Mouse (Mus musculus) urinary bladder, adult 18-20 months (tissue): Measurements from ENCODE around the gene Ltb4r2.

Source experiments
- DNase-seq, 2 experiments: peaks; one replicate each; pipeline ENCODE4 v3.0.0; 2022; ENCODE audit warnings: low spot score in 2 of 2, mixed read lengths in 2 of 2

The Ltb4r2 gene

DNA sequence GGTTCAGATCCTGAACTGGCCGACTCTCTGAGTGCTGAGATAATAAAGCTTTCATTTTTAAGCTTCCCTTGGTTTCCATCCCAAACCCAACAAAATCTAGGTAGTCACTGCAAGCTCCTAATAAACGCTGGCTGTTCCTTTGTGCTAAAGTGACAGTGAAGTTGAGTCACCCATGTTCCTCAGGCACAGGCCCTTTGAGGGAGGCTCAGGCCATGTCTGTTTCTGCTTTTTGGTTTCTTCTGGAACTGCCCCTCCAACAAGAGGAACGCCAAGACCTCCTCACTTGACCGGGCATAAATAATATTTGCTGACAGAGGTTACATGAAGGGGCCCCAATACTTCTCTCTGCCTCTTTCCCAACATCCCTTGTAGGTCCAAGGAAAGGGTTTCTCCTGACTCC, 25.5 kb upstream of the Ltb4r2 start:
- no peak for DNase-seq

DNA sequence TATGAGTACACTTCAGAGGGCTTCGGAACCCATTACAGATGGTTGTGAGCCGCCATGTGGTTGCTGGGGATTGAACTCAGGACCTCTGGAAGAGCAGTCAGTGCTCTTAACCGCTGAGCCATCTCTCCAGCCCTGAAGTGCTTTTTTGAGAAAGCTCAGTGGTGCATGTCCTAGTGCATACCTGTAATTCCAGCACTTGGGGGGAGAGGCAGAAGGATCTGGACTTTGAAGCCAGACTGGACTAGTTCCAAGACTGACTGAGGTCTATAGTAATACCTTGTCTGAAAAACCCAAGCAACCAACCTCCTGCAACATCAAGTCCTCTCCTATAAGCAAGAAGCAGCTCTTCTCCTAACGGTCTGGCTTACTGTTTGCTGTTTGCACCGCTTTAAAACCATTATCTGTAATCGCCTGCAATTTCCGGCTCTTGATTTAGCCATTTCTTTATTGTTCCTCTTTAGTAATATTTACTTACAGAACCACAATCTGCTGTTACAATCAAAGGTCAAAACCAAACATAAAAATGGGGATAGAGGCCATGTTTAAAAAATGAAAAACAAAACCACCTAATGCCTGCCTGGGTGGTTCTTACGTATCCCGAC, 24.0 kb upstream of the Ltb4r2 start:
- no peak for DNase-seq

DNA sequence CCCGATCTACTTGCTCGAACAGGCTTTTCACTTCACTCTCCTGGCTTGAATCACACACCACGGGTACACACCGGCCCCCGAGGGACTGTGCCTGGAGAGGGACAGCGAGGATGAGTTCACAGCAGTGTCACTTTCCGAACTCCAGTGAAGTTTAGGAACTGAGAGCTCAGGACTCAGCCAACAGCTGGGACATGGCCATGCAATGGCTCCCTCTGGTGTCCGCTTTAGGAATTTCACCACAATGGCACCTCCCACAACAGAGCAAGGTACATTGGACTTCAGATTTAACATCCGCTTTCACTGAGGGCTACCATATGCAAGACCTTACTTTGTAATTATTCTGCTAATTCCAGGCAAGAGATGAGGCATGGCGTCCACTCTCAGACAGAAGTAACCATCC, 17.5 kb upstream of the Ltb4r2 start:
- DNase-seq, result peak; percentile 72 to 82

DNA sequence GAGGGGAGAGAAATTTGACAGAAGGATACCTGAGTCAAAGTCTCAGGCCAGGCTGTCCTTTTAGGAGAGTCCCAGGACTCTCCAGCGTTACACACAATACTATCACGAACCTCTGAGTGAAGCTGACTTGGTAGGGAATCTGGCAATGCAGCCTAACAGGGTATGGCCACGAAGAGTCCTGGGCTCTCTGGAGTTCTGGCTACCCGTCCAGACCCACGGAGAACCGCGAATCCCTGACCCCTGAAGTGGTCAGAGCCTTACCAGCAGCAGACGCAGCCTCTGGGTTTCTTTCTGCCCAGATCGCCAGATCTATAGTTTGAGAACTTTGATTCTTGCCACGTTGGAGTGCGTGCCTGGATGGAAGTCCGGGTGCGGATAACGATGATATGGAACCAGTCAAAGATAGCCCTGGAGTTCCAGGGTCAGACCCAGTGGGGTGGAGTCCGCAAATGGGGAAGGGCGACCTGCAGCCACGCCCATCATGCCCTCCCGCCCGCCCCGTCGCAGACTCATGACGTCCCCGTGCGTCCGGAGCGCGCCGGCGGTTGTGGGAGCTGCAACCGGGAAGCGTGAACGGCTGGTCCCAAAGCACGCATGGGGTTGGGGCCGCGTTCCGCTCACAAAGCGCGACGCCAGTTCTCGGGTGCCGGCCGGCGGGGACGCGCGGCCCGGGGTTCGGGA, 15.9 kb upstream of the Ltb4r2 start, which contains the start of the genes Dhrs1 and Nop9:
Dhrs1 (minus strand) TSS at position 511 of the 681 bp plus-strand sequence.
Nop9 (plus strand) TSS at position 514 of the 681 bp plus-strand sequence.
- DNase-seq, result peak; percentile 79 to 81

DNA sequence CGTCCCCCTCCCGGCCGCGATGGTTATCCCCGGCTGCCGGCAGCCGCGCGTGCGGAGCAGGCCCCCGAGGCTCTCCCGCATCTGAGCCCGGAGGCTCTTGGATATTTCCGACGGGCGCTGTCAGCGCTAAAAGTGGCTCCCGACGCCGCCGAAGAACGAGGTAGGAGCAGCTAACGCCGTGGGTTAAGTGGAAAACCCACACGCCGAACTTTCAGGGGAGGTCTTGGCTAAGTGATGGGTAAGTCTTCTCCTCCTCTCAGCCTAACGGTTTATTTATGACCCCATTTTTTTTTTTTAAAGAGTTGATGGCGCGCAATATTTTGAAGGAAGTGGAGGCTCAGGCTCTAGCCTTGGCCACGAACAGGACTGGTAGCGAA, 15.4 kb upstream of the Ltb4r2 start:
- DNase-seq, result no peak

DNA sequence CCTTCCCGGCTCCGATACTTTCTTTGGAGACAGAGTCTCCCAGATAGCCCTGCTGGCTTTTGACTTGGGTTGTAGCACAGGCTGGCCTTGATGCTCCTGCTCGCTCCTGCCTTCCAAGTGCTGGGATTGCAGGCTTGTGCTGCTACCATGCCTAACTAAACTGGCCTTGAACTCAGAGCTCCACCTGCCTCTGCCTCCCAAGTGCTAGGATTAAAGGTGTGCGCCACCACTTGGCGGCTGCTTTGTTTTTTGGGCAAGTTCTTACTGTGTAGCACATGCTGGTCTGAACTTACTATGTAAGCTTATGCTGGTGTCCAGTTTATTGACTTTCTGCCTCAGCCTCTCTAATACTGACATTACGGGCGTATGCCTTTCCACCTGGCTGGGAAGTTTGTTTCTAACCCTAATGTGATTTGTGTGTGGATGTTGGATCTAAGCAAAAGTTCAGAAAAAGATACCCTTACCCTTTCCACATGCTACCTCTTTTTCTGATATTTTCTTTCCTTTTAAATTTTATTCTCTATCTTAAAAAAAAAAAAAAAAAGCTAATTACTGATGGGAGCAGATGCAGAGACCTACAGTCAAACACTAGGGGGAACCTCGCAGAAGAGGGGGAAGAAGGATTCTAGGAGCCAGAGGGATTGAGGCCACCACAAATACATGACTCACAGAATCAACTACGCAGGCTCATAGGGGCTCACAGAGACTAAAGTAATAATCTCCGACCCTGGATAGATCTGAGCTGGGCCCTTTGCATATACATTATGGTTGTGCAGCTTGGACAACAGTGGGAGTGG, 14.0 kb upstream of the Ltb4r2 start:
- no peak for DNase-seq

GRCm38 (mm10) chr14:55757566-55757965, 3.7 kb upstream of the Ltb4r2 start:
- no peak for DNase-seq

DNA sequence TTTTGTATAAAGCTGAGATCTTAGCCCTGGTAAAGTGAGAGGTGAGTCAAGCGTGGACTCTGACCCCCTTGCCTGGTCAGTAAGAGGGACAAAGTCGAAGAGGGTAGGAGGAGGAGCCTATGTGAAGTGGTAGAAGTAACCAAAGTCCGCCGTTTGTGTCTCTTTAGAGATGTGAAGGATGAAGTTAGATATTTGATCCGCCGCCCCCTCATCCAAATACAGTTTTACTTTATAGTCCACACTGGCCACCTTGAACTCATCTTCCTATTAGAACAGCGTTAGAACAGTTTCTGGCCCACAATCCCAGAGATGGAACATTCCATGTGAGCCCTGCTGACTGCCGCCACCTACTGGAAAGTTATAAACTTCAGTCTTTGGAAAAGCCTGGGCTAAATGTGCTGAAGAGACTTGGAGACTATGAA, 2.9 kb upstream of the Ltb4r2 start, which contains the start of gene Cideb:
Cideb (minus strand) TSS at position 96 of the 422 bp plus-strand sequence.
- DNase-seq, result no peak

- peak; percentile 63 to 80 for DNase-seq
Measured at GRCm38 (mm10) chr14:55760156-55760555, 1.1 kb upstream of the Ltb4r2 start.

GRCm38 (mm10) chr14:55762001-55762821, 983 bp downstream of the Ltb4r2 start:
- DNase-seq, result no peak

DNA sequence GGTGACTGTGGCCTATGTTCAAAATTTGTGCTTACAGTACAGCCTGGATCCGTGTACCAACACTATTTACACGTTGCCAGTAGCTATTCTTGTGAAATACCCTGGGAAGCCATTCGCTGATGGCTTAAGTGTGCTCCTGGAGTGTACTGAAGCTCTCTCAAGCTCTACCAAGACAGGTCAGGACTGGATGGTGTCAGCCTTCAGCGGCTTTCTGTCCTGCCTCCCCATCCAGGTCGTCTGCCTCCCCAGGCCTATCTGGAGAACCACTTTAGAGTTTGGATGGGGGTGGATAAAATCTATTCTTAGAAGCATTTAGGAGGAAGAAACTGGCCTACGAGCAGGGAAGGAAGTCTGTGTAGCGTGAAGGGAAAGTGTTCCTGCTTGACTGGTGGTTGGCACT, 1.9 kb downstream of the Ltb4r2 start:
- DNase-seq, result no peak

DNA sequence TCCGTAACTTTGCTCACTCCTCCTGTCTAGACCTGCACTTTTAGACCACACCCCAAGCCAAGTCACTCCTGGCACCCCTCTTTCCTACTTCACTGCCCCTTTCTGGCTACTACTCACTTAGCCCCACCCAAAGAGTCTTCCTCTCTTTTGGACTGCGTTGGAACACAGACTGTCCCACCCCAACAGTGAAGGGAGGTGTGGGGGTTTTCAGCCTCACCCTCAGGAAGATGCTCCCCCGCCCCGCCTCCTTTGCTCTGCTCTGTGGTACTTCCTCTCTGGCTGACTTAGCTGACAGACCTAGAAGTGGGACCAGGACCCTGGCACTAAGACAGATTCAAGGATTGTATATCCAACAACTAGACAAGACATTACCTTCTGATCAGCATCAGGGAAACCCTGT, 4.5 kb downstream of the Ltb4r2 start, which contains the start of gene Ltb4r1:
Ltb4r1 (plus strand) TSS at position 267 of the 400 bp plus-strand sequence.
- DNase-seq, result no peak

DNA sequence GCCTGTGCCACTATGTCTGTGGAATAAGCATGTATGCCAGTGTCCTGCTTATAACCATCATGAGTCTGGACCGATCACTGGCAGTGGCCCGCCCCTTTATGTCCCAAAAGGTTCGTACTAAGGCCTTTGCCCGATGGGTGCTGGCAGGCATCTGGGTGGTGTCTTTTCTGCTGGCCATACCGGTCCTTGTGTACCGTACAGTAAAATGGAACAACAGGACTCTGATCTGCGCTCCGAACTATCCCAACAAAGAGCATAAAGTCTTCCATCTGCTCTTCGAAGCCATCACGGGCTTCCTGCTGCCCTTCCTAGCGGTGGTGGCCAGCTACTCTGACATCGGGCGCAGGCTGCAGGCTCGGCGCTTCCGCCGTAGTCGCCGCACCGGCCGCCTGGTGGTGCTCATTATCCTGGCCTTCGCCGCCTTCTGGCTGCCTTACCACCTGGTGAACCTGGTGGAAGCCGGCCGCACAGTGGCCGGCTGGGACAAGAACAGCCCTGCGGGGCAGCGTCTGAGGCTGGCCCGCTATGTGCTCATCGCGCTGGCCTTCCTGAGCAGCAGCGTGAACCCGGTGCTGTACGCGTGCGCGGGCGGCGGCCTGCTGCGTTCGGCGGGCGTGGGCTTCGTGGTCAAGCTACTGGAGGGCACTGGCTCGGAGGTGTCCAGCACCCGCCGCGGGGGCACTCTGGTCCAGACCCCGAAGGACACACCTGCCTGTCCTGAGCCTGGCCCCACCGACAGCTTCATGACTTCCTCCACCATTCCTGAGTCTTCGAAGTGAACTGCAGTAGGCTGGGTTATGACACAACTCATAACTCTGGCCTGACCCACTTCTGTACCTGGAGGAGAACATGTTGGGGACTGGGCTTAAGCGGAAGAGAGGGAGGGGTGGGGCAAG, 6.5 kb downstream of the Ltb4r2 start:
- DNase-seq, result peak; percentile 45 to 57

DNA sequence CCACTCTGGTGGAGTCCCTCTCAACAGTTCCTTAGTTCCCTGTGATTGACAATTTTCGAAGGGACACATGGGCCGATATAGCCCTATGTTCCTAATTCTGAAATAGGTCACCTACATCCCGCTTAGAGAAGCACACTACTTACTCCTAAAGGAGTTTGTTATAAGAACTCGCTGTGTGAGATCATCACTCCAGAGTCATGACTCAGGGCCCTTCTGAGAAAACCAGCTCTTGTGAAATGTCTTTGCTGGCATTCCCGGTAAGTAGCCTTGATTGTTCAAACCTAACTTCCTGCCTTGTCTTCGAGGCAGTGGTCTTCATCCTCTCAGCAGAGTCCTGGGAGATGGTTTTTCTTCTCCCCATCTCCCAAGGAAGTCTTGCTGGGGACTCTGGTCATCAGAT, 7.3 kb downstream of the Ltb4r2 start:
- DNase-seq, result no peak

DNA sequence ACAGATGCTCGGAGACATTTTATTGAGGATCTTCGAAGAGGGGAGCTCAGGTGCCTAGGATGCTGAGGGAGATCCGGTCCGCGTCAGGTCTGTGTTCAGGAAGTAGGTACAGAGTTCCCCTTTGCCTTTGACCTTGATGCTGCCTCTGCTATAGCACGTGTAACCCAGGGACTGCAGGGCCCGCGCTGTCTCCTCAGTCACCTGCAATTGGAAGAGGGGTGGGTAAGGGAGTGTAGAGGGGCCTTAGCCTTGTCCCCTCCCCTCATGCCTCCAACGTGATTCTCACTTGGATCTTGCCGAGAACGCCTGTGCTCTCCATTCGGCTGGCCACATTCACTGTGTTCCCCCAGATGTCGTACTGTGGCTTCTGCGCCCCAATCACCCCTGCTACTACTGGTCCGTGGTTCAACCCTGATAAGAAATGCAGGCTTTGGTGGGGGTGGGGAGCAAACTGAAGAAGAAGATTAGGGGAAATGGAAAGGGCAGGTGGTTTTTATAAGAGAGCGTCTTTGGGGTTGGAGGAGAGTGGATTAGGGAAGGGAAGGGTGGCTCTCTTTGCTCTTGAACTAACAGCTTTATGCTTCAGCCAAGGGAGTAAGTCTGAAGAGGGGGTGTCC, 8.0 kb downstream of the Ltb4r2 start:
- DNase-seq, result no peak

DNA sequence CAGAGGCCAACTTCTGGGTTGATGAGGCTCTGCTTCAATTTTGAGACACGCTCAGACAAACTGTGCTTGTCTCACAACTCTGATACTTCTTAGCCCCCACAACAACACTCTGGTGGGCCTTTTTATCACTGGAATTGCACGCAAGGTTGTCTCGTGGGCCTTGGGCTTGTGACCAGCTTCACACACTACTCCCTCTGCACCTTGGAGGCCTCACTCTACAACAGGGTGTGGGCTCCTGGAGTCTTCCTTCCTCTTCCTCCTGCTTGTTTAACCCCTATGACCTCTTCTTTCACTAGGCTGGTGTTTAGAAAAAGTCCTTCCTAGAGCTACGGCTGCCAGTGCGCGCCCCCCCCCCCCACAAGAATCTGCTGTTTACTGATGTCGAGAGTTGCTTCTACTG, 15.5 kb downstream of the Ltb4r2 start:
- no peak for DNase-seq

DNA sequence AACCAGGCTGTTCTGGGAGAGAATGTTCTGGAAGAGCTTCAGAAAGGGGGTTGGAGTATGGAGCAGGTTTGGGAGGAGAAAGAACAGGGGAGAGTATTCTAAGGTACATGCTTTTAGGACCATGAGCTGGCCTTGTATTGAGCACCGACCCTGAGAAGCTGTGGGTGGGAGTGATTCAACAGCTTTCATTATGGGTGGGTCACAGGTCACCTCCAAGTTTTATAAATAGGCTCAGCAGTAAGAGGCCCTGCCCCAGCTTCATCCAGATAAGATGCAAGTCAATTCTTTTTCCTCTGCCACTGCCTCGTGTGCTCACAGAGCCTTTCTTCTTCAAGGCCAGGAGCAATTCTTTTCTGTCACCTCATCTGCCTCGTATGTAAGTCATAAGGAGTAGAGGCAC, 15.9 kb downstream of the Ltb4r2 start:
- no peak for DNase-seq

DNA sequence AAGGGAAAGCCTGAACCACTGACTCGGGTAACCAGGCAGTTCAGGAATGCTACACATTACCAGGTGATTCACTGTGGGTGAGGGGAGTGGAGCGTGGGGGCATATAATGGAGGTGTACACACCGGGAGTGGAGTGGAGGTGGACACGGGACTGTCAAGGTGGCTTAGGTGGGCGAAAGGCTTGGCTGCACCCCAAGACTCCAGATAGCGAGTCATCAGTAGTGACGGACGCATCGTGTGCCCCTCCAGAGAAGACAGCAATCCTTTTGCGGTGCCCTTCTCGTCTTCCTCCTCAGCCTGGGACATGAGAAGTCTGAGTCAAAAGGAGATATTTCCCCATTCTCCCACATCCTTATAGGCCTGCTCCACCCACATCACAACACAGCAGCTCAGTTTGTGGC, 16.6 kb downstream of the Ltb4r2 start:
- DNase-seq, result no peak

- no peak for DNase-seq
Measured at GRCm38 (mm10) chr14:55778686-55779085, 17.5 kb downstream of the Ltb4r2 start.

DNA sequence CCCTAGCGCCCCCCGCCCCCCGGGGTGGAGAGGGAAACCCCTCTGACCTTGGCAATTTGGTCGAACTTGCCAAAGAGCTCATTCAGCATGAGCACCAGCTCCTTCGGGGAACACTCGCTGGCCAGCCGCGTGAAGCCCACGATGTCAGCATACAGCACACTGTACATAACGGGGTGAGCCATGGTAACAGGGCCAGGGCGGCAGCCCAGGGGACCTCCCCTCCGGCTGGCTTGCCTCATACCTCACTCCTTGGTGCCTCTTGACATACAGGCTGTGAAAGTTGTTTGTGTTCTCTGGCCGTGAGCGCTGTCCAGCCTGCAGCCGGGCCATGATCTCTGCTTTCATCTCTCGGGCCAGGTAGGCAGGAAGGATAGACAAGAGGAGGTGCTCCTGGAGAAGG, 18.4 kb downstream of the Ltb4r2 start:
- DNase-seq, result no peak
